Mouse (Mus musculus) hindbrain, embryonic 12.5 days (tissue): ENCODE results near the gene Ccnf. TPM values are rescaled to one million over a fixed set of nuclear protein-coding genes. Genes with fewer than 3 reads are reported as not detected.

Experiments
- ATAC-seq: fragments of 200-750 bp; cut with Nextera tagmentation; 2 replicates; pipeline ENCODE4 v1.8.0; 2017; ENCODE audit warnings: moderate TSS enrichment; ENCODE audit not compliant: low FRiP score
- H3K27ac ChIP-seq: fragments of 300-500 bp; sonication (generic); 2 replicates; pipeline ENCODE4 v1.5.1; 2016; ENCODE audit warnings: mild to moderate bottlenecking
- H3K27me3 ChIP-seq: fragments of 300-500 bp; sonication (generic); 2 replicates; pipeline ENCODE4 v1.6.1; 2016; ENCODE audit warnings: mild to moderate bottlenecking
- H3K36me3 ChIP-seq: fragments of 300-500 bp; sonication (generic); 2 replicates; pipeline ENCODE4 v1.6.1; 2016; ENCODE audit warnings: mild to moderate bottlenecking
- H3K4me1 ChIP-seq: fragments of 300-500 bp; sonication (generic); 2 replicates; pipeline ENCODE4 v1.6.1; 2016
- H3K4me2 ChIP-seq: fragments of 300-500 bp; sonication (generic); replicated peaks from 2 replicates; pipeline ENCODE4 v1.6.1; 2016; ENCODE audit warnings: mild to moderate bottlenecking
- H3K4me3 ChIP-seq: fragments of 300-500 bp; sonication (generic); 2 replicates; pipeline ENCODE4 v1.5.1; 2016; ENCODE audit warnings: mild to moderate bottlenecking
- H3K9ac ChIP-seq: fragments of 300-500 bp; sonication (generic); 2 replicates; pipeline ENCODE4 v1.6.1; 2016; ENCODE audit warnings: mild to moderate bottlenecking, moderate library complexity
- H3K9me3 ChIP-seq: fragments of 300-500 bp; sonication (generic); replicated peaks from 2 replicates; pipeline ENCODE4 v1.6.1; 2016; ENCODE audit warnings: mild to moderate bottlenecking
- WGBS: fragments of 180-500 bp; shearing (Covaris S2); methylation state at CpG from one replicate; pipeline ENCODE4 v1.1.7; 2016; 5-methylcytosine and 5-hydroxymethylcytosine counted together
- microRNA-seq: library from miRNA; unstranded; fragments of <30 nt; microRNA quantifications from one replicate; pipeline ENCODE4, GENCODE M21; 2017
- polyA plus RNA-seq: library from polyadenylated mRNA; unstranded; fragments of >200 nt; fragmentation: Nextera tagmentation; extraction: Ambion mirVana; gene quantifications from 2 replicates; pipeline ENCODE4 v1.2.1, GENCODE M21; 2016

Ccnf gene
- polyA plus RNA-seq, 1 experiment from 2014 or later: 53.3 TPM

DNA sequence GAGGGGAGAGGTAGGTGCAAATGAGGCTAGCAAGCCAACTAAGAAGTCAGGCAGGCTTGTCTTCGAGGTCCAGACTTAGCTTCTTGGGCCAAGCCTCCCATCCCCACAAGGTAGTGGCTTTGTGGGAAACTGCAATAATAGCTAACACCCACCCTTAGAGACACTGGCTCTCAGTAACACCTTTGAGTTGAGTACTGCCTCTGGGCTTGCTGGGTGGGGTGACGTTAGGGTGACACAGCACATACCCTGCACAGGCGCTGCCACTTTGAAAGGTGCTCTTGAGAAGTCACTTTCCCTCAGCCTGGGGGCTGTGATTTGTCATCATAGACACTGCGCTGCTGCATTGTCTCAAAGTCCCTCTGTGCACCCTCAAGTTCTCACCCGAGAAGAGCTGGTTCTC is 57.5 kb downstream of the Ccnf start:
- H3K4me2 ChIP-seq: no peak overlapping the region
- H3K27ac ChIP-seq: no peak overlapping the region
- 0 out of 2 replicates have a peak, but pooled peaks cover 3% of the 10 kb centered on the region for H3K36me3 ChIP-seq
- 83% methylated on average over 5 of the region's 5 CpGs for WGBS
- no peak for ATAC-seq
- H3K4me3 ChIP-seq: no peak overlapping the region
- H3K9ac ChIP-seq: no peak overlapping the region
- H3K27me3 ChIP-seq: no peaks in the 10 kb centered on the region
- H3K4me1 ChIP-seq: peaks cover 15% of the 10 kb centered on the region
- no peaks in the 10 kb centered on the region for H3K9me3 ChIP-seq

DNA sequence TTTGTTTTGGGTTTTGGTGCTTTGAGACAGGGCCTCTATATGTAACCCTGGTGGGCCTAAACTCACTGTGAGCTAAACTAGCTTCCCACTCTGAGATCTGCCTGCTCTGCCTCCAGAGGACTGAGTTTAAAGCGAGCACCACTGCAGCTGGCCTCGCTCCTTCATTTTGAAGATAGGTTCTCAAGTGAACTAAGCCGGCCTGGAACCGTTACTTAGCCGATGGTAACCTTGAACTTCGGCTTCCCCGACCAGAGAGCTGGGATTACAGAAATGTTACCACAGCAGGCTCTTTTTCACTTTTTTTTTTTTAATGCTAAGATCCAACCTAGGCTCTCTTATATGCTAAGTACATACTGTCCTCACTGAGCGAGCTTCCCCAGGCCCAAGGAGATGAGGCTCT is 58.0 kb downstream of the Ccnf start:
- 88% methylated on average over 8 of the region's 8 CpGs for WGBS
- Histone ChIP-seq H3K27ac (no peak overlapping the region), H3K4me2 (no peak overlapping the region), H3K4me1 (peaks cover 15% of the 10 kb centered on the region), H3K36me3 (0 out of 2 replicates have a peak, but pooled peaks cover 4% of the 10 kb centered on the region), H3K9me3 (no peaks in the 10 kb centered on the region), H3K4me3 (no peak overlapping the region), H3K9ac (no peak overlapping the region), H3K27me3 (no peaks in the 10 kb centered on the region)
- no peak for ATAC-seq

DNA sequence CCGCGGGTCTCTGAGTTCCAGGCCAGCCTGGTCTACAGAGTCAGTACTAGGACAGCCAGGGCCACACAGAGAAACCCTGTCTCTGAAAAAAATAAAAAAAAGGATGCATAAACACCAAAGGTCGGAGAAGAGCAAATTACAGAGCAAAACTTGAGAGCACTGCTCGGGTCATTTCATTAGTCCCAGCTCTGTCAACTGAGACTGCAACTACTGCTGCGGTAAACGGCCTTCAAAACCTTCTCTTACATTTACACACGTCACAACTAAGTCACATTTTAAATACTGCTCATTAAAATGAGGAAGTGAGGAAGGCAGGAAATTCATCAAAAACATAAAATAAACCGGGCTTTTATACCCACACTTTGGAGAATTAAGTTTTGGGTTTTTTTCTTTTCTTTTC is 58.4 kb downstream of the Ccnf start:
- 0 out of 2 replicates have a peak, but pooled peaks cover 4% of the 10 kb centered on the region for H3K36me3 ChIP-seq
- no peak overlapping the region for H3K4me2 ChIP-seq
- H3K27ac ChIP-seq: no peak overlapping the region
- ATAC-seq: no peak
- WGBS: 77% methylated on average over 8 of the region's 8 CpGs
- H3K9ac ChIP-seq: no peak overlapping the region
- peaks cover 15% of the 10 kb centered on the region for H3K4me1 ChIP-seq
- H3K4me3 ChIP-seq: no peak overlapping the region
- H3K27me3 ChIP-seq: no peaks in the 10 kb centered on the region
- H3K9me3 ChIP-seq: no peaks in the 10 kb centered on the region

DNA sequence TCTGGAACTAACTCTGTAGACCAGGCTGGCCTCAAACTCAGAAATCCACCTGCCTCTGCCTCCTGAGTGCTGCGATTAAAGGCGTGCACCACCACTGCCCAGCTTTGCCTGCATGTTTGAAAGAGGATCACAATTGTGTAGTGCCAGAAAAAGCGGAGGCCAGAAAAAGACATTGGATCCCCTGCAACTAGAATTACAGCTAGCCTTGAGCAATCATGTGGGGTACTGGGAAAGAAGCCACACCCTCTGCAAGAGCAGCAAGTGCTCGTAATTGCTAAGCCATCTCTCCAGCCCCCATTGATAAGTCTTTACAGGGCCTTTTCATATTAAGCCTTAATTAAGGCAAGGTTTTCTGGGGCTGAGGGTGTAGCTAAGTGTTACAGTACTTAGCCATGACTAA is 59.8 kb downstream of the Ccnf start:
- ATAC-seq: no peak
- WGBS: 86% methylated on average over 4 of the region's 4 CpGs
- no peaks in the 10 kb centered on the region for H3K9me3 ChIP-seq

DNA sequence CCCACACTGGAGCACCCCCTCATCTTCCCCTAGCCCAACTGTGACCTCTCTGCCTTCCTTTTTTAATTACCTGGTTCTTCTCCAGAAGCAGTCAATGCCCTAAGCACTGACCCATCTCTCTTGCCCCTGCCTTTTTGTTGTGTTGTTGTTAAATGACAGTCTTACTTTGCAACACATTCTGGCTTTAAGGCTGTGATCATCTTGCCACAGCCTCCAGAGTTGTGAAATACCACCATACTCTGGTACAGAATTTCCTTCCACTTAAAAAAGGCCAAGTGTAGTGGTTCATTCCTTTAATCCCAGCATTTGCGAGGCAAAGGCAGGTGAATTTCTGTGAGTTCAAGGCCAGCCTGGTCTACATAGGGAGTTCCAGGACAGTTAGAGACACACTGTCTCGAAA is 60.4 kb downstream of the Ccnf start:
- peaks cover 10% of the 10 kb centered on the region; the same call in 1 of the 2 replicates for H3K36me3 ChIP-seq
- H3K9ac ChIP-seq: no peak overlapping the region
- H3K27ac ChIP-seq: no peak overlapping the region
- H3K4me2 ChIP-seq: no peak overlapping the region
- H3K4me3 ChIP-seq: no peak overlapping the region
- H3K27me3 ChIP-seq: no peaks in the 10 kb centered on the region
- peaks cover 5% of the 10 kb centered on the region; the same call in 1 of the 2 replicates for H3K4me1 ChIP-seq
- no peak for ATAC-seq
- H3K9me3 ChIP-seq: no peaks in the 10 kb centered on the region
- 87% methylated on average over 2 of the region's 2 CpGs for WGBS

More for the DNA sequence above, 59.8 kb downstream of the Ccnf start:
- H3K27me3 ChIP-seq: no peaks in the 10 kb centered on the region
- H3K27ac ChIP-seq: no peak overlapping the region
- peaks cover 5% of the 10 kb centered on the region; the same call in 1 of the 2 replicates for H3K36me3 ChIP-seq
- H3K9ac ChIP-seq: no peak overlapping the region
- peaks cover 5% of the 10 kb centered on the region; the same call in 1 of the 2 replicates for H3K4me1 ChIP-seq
- no peak overlapping the region for H3K4me3 ChIP-seq
- H3K4me2 ChIP-seq: no peak overlapping the region

DNA sequence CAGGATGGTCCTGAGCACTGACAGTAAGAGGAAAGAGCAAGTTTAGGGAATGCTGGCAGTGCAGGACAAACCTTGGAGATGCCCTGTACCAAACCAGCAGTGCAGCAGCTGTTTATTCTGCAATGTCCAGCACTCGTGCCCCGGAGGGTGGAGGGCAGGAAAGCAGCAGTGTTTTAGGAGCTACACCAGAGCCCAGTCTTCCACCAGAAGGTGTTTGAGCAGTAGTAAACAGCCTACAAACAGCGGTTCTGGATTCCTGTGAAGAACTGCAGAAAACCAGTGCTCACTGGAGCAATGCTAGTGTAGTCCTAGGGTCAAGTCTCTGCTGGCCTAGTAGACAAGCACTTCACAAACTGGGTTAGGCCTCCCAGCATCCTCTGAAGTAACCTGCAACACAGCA is 77.0 kb downstream of the Ccnf start:
- Histone ChIP-seq H3K4me2 (no peak overlapping the region), H3K27me3 (peaks cover 5% of the 10 kb centered on the region; the same call in 1 of the 2 replicates), H3K9ac (no peak overlapping the region), H3K4me3 (no peak overlapping the region), H3K9me3 (no peaks in the 10 kb centered on the region), H3K4me1 (peaks cover 7% of the 10 kb centered on the region), H3K36me3 (no peaks in the 10 kb centered on the region), H3K27ac (no peak overlapping the region)
- no peak for ATAC-seq
- 84% methylated on average over 3 of the region's 3 CpGs for WGBS

DNA sequence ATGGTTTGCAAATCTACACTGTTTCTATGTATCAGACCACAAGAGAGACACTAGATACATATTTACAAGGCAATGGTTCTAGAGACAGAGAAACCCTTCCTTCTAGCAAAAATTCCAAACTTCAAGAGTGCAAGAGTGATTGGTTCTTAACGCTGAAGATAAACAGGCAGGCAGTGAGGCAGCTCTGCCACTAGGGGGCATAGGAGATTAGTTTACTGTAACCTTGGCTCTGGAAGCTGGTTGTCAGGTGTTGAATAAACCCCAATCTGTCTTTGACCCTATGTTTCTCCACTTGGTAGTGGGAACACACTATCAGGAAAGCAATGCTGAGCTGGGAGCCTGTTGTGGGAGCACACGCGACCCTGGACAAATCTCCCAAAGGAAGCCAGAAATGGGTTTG is 77.9 kb downstream of the Ccnf start:
- no peaks in the 10 kb centered on the region for H3K36me3 ChIP-seq
- H3K9me3 ChIP-seq: no peaks in the 10 kb centered on the region
- ATAC-seq: no peak
- H3K4me3 ChIP-seq: no peak overlapping the region
- no peak overlapping the region for H3K9ac ChIP-seq
- H3K4me1 ChIP-seq: peaks cover 7% of the 10 kb centered on the region
- H3K27me3 ChIP-seq: peaks cover 5% of the 10 kb centered on the region; the same call in 1 of the 2 replicates
- no peak overlapping the region for H3K27ac ChIP-seq
- no peak overlapping the region for H3K4me2 ChIP-seq
- WGBS: 5% methylated on average over 3 of the region's 3 CpGs

Small RNA genes lying within 50 kb of the gene (microRNA-seq; reads per million reads assigned to microRNA genes)
- gene Mir5134: 1.9 reads per million
- gene Mir6965: 1.6 reads per million

Other genes starting within 250 kb of the Ccnf start
- gene Prss27, start 213.3 kb downstream of the Ccnf start, polyA plus RNA-seq: 0.31 and 0.34 TPM in 2 replicates
- 94.2 and 97.0 TPM in 2 replicates for gene Kctd5, start 178.0 kb downstream of the Ccnf start, polyA plus RNA-seq
- gene Pdpk1, start 100.6 kb downstream of the Ccnf start, polyA plus RNA-seq: 55.2 and 56.7 TPM in 2 replicates
- 35.6 and 41.2 TPM in 2 replicates for gene Amdhd2, start 87.7 kb downstream of the Ccnf start, polyA plus RNA-seq
- 558 and 595 TPM in 2 replicates for gene Atp6v0c, start 81.8 kb downstream of the Ccnf start, polyA plus RNA-seq
- 13.5 and 17.0 TPM in 2 replicates for gene Tbc1d24, start 45.9 kb downstream of the Ccnf start, polyA plus RNA-seq
- gene Ntn3, start 42.0 kb downstream of the Ccnf start, polyA plus RNA-seq: 10.9 and 12.1 TPM in 2 replicates
- 14.8 and 15.6 TPM in 2 replicates for gene Tedc2, start 30.6 kb downstream of the Ccnf start, polyA plus RNA-seq
- 0.15 and 0.16 TPM in 2 replicates for gene Abca17, start 99.6 kb upstream of the Ccnf start, polyA plus RNA-seq
- gene Abca3, start 100.5 kb upstream of the Ccnf start, polyA plus RNA-seq: 21.4 and 21.7 TPM in 2 replicates
- 326 and 328 TPM in 2 replicates for gene Rnps1, start 163.1 kb upstream of the Ccnf start, polyA plus RNA-seq
- 59.3 and 62.4 TPM in 2 replicates for gene Eci1, start 175.2 kb upstream of the Ccnf start, polyA plus RNA-seq
- gene Dnase1l2, start 191.6 kb upstream of the Ccnf start, polyA plus RNA-seq: 4.2 and 7.0 TPM in 2 replicates
- gene E4f1, start 218.8 kb upstream of the Ccnf start, polyA plus RNA-seq: 35.3 and 39.4 TPM in 2 replicates
- gene Pgp, start 218.9 kb upstream of the Ccnf start, polyA plus RNA-seq: 52.5 and 57.3 TPM in 2 replicates
- 1.2 TPM in 1 of 2 replicates, not detected in the other for gene Bricd5, start 222.4 kb upstream of the Ccnf start, polyA plus RNA-seq
- gene Mlst8, start 227.6 kb upstream of the Ccnf start, polyA plus RNA-seq: 35.2 and 36.9 TPM in 2 replicates
- 24.2 and 25.0 TPM in 2 replicates for gene Caskin1, start 237.1 kb upstream of the Ccnf start, polyA plus RNA-seq